In the genomic region with DNA sequence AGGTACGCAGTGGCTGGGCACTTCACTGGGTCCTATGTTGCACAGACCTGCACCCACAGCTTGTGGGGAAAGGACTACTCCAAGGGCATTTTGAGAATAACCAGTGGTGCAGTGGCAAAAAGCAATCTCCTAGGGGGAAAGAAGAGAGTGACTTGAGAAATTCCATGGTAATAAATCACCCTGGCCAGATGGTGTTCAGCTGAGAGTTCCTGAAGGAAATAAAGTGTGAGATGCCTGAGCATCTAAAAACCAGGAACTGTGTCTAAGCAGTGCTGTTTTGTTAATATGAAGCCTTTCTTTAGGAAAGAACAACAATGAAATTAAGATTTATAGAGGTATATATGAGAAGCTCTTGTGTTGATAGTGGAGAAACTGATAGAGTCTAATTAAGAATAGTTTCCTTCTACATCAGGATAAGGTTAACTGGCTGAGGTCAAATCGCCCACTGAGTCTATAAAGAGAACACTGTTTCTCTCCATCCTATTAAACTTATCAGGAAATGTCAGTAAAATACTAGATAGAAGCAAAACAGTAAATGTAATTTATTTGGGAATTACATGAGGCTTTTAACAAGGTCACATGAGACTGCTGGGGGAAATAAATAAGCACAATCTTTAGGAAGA, we compare ENCODE assay signal across 31 mouse cellular contexts.
DNase-seq lines count a peak whose midpoint lies in the region; ATAC-seq lines count a peak whose summit lies in the region.
"Had no signal": no experiment of that assay in that cellular context is flagged by ENCODE, and none has a peak within 500 bp of the region (broad histone marks: within the 10 kb centered on the region; RNA-seq: fewer than 3 reads in every experiment).

No protein-coding gene starts in this region.

- H3K27ac ChIP-seq in kidney, embryonic 15.5 days, result peak overlapping the region; percentile 74
- H3K27ac ChIP-seq in neural tube, embryonic 15.5 days (replicated peaks), result no peak overlapping the region
- H3K27ac ChIP-seq: forebrain, embryonic 13.5 days; heart, embryonic 10.5 days; heart, embryonic 15.5 days; intestine, embryonic 15.5 days; limb, embryonic 10.5 days; limb, embryonic 15.5 days; liver, embryonic 13.5 days; midbrain, embryonic 10.5 days; midbrain, embryonic 15.5 days; stomach, embryonic 15.5 days had no signal

- no peak overlapping the region for H3K4me3 ChIP-seq in kidney, embryonic 15.5 days (replicated peaks)
- no peak overlapping the region for H3K4me3 ChIP-seq in neural tube, embryonic 15.5 days (replicated peaks)
- H3K4me3 ChIP-seq: forebrain, embryonic 13.5 days; heart, embryonic 10.5 days; heart, embryonic 15.5 days; intestine, embryonic 15.5 days; limb, embryonic 10.5 days; limb, embryonic 15.5 days; liver, embryonic 13.5 days; midbrain, embryonic 10.5 days; midbrain, embryonic 15.5 days; stomach, embryonic 15.5 days had no signal

- peak; percentile 89 for ATAC-seq in kidney, embryonic 15.5 days (replicated peaks; ENCODE audit: low FRiP score)
- ATAC-seq in neural tube, embryonic 15.5 days (ENCODE audit: low FRiP score), result no peak
- no peak for ATAC-seq in megakaryocyte, adult 5-6 weeks (ENCODE audit: poor library complexity, severe bottlenecking)
- no peak for ATAC-seq in megakaryocyte-erythroid progenitor cell, adult 5-6 weeks (replicated peaks; ENCODE audit: low FRiP score, low TSS enrichment, poor library complexity, severe bottlenecking)
- ATAC-seq: CD4-positive, CD25-positive, alpha-beta regulatory T cell, adult 4 months; forebrain, embryonic 13.5 days; hindbrain, embryonic 16.5 days; intestine, embryonic 15.5 days; lung, postnatal 0 days; midbrain, embryonic 15.5 days had no signal

- peaks cover 12% of the 10 kb centered on the region for H3K4me1 ChIP-seq in kidney, embryonic 15.5 days
- no peaks in the 10 kb centered on the region for H3K4me1 ChIP-seq in neural tube, embryonic 15.5 days
- H3K4me1 ChIP-seq: heart, embryonic 10.5 days; heart, embryonic 15.5 days; intestine, embryonic 15.5 days; limb, embryonic 15.5 days; liver, embryonic 13.5 days; midbrain, embryonic 10.5 days; midbrain, embryonic 15.5 days; stomach, embryonic 15.5 days had no signal

- no peak overlapping the region for H3K4me2 ChIP-seq in kidney, embryonic 15.5 days
- no peak overlapping the region for H3K4me2 ChIP-seq in neural tube, embryonic 15.5 days
- H3K4me2 ChIP-seq: forebrain, embryonic 13.5 days; heart, embryonic 15.5 days; intestine, embryonic 15.5 days; limb, embryonic 15.5 days; liver, embryonic 13.5 days; midbrain, embryonic 15.5 days; stomach, embryonic 15.5 days had no signal

- no peaks in the 10 kb centered on the region for H3K27me3 ChIP-seq in kidney, embryonic 15.5 days
- H3K27me3 ChIP-seq in neural tube, embryonic 15.5 days (replicated peaks), result no peaks in the 10 kb centered on the region
- H3K27me3 ChIP-seq: forebrain, embryonic 13.5 days; heart, embryonic 15.5 days; intestine, embryonic 15.5 days; limb, embryonic 15.5 days; liver, embryonic 13.5 days; midbrain, embryonic 15.5 days; stomach, embryonic 15.5 days had no signal

- no peaks in the 10 kb centered on the region for H3K9me3 ChIP-seq in kidney, embryonic 15.5 days (replicated peaks)
- no peaks in the 10 kb centered on the region for H3K9me3 ChIP-seq in neural tube, embryonic 15.5 days (replicated peaks)
- H3K9me3 ChIP-seq: forebrain, embryonic 13.5 days; heart, embryonic 10.5 days; heart, embryonic 15.5 days; intestine, embryonic 15.5 days; limb, embryonic 10.5 days; limb, embryonic 15.5 days; liver, embryonic 13.5 days; midbrain, embryonic 10.5 days; midbrain, embryonic 15.5 days; stomach, embryonic 15.5 days had no signal

- no peak for DNase-seq in kidney, adult 11 months
- peak; percentile 15 for DNase-seq in neural tube, embryonic 10.5 days (ENCODE audit: extremely low spot score, low spot score)
- peak; percentile 37 for DNase-seq in embryo, embryonic 11 days
- peak; percentile 2 for DNase-seq in yolk sac, embryonic 10.5 days (ENCODE audit: low spot score)
- DNase-seq: adrenal gland, adult 2 months; adrenal gland, postnatal 36 days; cerebellum, adult 9-10 months; cerebellum, postnatal 36 days; gastrocnemius, postnatal 25 days; heart, adult 11 months; layer of hippocampus, postnatal 36 days; liver, embryonic 13.5 days; lung, adult 18-20 months; lung, postnatal 4 days; thymus, postnatal 14 days had no signal

- H3K9ac ChIP-seq in kidney, embryonic 15.5 days, result no peak overlapping the region
- no peak overlapping the region for H3K9ac ChIP-seq in neural tube, embryonic 15.5 days (replicated peaks)
- H3K9ac ChIP-seq: forebrain, embryonic 13.5 days; heart, embryonic 15.5 days; intestine, embryonic 15.5 days; limb, embryonic 15.5 days; liver, embryonic 13.5 days; midbrain, embryonic 15.5 days; stomach, embryonic 15.5 days had no signal

- H3K36me3 ChIP-seq in kidney, embryonic 15.5 days, result no peaks in the 10 kb centered on the region
- H3K36me3 ChIP-seq in neural tube, embryonic 15.5 days, result no peaks in the 10 kb centered on the region
- H3K36me3 ChIP-seq: heart, embryonic 10.5 days; heart, embryonic 15.5 days; intestine, embryonic 15.5 days; limb, embryonic 10.5 days; limb, embryonic 15.5 days; liver, embryonic 13.5 days; midbrain, embryonic 10.5 days; midbrain, embryonic 15.5 days; stomach, embryonic 15.5 days had no signal

- 48% methylated on average over 2 of the region's 2 CpGs for WGBS in kidney, embryonic 15.5 days
- WGBS in neural tube, embryonic 15.5 days, result 80% methylated on average over 2 of the region's 2 CpGs
